Mouse (Mus musculus) heart, embryonic 11.5 days (tissue): ENCODE measurements around the gene Clpx. TPM values are rescaled to one million over a fixed set of nuclear protein-coding genes. Genes with fewer than 3 reads are reported as not detected.
A peak's percentile ranks its signal among the peaks of the same experiment; 100 is the strongest.

Experiments
- ATAC-seq: fragments of 200-750 bp; cut with Nextera tagmentation; replicated peaks from 2 replicates; pipeline ENCODE4 v1.8.0; 2017; ENCODE audit warnings: moderate library complexity; ENCODE audit not compliant: insufficient number of reproducible peaks, low FRiP score, low TSS enrichment
- H3K27ac ChIP-seq: fragments of 300-500 bp; sonication (generic); 2 replicates; pipeline ENCODE4 v1.5.1; 2014; ENCODE audit warnings: mild to moderate bottlenecking, low read depth, low read length
- H3K27me3 ChIP-seq: fragments of 300-500 bp; sonication (generic); 2 replicates; pipeline ENCODE4 v1.6.1; 2014; ENCODE audit warnings: mild to moderate bottlenecking, low read length, mixed read lengths; ENCODE audit not compliant: control insufficient read depth, insufficient read depth
- H3K36me3 ChIP-seq: fragments of 300-500 bp; sonication (generic); 2 replicates; pipeline ENCODE4 v1.6.1; 2014; ENCODE audit warnings: mild to moderate bottlenecking, low read length, moderate library complexity, mixed read lengths; ENCODE audit not compliant: control insufficient read depth, insufficient read depth
- H3K4me1 ChIP-seq: fragments of 300-500 bp; sonication (generic); 2 replicates; pipeline ENCODE4 v1.6.1; 2014; ENCODE audit warnings: low read length; ENCODE audit not compliant: control insufficient read depth, insufficient read depth
- H3K4me2 ChIP-seq: fragments of 300-500 bp; sonication (generic); 2 replicates; pipeline ENCODE4 v1.6.1; 2014; ENCODE audit warnings: mild to moderate bottlenecking, moderate library complexity
- H3K4me3 ChIP-seq: fragments of 300-500 bp; sonication (generic); 2 replicates; pipeline ENCODE4 v1.5.1; 2014; ENCODE audit warnings: low read depth, low read length
- H3K9ac ChIP-seq: fragments of 300-500 bp; sonication (generic); 2 replicates; pipeline ENCODE4 v1.6.1; 2014; ENCODE audit warnings: mild to moderate bottlenecking, low read depth, low read length, moderate library complexity
- H3K9me3 ChIP-seq: fragments of 300-500 bp; sonication (generic); replicated peaks from 2 replicates; pipeline ENCODE4 v1.6.1; 2016; ENCODE audit warnings: low read length; ENCODE audit not compliant: control insufficient read depth
- WGBS: fragments of 180-500 bp; shearing (Covaris S2); extraction: QIAGEN DNeasy Blood & Tissue Kit; methylation state at CpG from one replicate; pipeline ENCODE4 v1.1.7; 2014; ENCODE audit not compliant: insufficient replicate concordance; 5-methylcytosine and 5-hydroxymethylcytosine counted together
- polyA plus RNA-seq: library from polyadenylated mRNA; unstranded; fragments of >200 nt; fragmentation: Nextera tagmentation; extraction: Ambion mirVana; gene quantifications from 2 replicates; pipeline ENCODE4 v1.2.1, GENCODE M21; 2014

Clpx gene
- polyA plus RNA-seq, 1 experiment from 2014 or later = 42.9 TPM

DNA sequence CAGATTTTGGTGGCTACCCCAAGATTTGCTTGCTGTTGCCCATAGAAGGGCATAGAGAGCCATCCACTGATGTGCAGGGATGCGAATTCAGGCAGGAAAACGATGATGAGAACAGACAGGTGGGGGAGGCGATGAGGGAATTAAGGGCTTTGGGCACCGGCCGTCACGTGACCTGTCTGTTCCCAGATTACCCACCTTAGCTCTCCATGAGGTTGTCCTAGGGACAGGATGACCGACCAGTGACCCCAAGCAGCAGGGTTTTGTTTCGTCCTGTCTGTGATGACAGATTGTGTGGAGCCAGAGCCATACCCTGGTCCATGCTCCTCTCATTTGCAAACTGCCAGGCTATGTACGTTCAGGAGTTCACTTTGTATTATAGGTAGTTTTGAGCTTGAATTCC is 69.6 kb downstream of the Clpx start:
- ATAC-seq = no peak
- Histone ChIP-seq H3K4me1 (peaks cover 8% of the 10 kb centered on the region; the same call in 1 of the 2 replicates), H3K4me3 (no peak overlapping the region), H3K36me3 (peaks cover 9% of the 10 kb centered on the region), H3K9me3 (no peaks in the 10 kb centered on the region), H3K27me3 (no peaks in the 10 kb centered on the region), H3K27ac (no peak overlapping the region), H3K9ac (no peak overlapping the region), H3K4me2 (peak overlapping the region; percentile 16; the same call in 1 of the 2 replicates)
- 47% methylated on average over 9 of the region's 9 CpGs for WGBS

- no peak overlapping the region for H3K27ac ChIP-seq
- WGBS = 86% methylated on average over 7 of the region's 7 CpGs
Observed at GRCm38 (mm10) chr9:65365721-65366120, 71.7 kb downstream of the Clpx start.

GRCm38 (mm10) chr9:65371756-65372155 is 77.7 kb downstream of the Clpx start:
- ATAC-seq = no peak

More at GRCm38 (mm10) chr9:65365721-65366120, 71.7 kb downstream of the Clpx start:
- no peak overlapping the region for H3K4me3 ChIP-seq
- H3K27me3 ChIP-seq = no peaks in the 10 kb centered on the region
- H3K36me3 ChIP-seq = peaks cover 1% of the 10 kb centered on the region
- no peak overlapping the region for H3K4me2 ChIP-seq
- H3K4me1 ChIP-seq = peaks cover 8% of the 10 kb centered on the region; the same call in 1 of the 2 replicates
- no peaks in the 10 kb centered on the region for H3K9me3 ChIP-seq
- no peak overlapping the region for H3K9ac ChIP-seq
- no peak for ATAC-seq

DNA sequence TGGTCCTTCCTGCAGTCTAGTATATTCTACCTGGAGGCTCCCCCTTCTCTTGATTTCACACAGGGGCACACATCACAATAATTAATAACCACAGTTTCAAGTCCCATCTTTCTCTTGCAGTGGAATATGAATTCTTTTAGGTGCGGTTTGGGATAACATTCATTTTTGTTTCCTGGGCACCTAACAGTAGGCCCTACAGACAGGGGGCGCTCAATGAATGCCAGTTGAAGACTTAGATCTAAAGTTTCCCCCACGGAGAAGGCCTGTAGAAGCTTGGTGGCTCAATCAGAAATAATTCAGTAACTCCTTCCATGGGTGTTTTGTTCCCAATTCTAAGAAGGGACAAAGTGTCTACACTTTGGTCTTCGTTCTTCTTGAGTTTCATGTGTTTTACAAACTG is 78.4 kb downstream of the Clpx start:
- Histone ChIP-seq H3K4me3 (no peak overlapping the region), H3K4me2 (no peak overlapping the region)

More at GRCm38 (mm10) chr9:65371756-65372155, 77.7 kb downstream of the Clpx start:
- Histone ChIP-seq H3K9me3 (no peaks in the 10 kb centered on the region), H3K36me3 (no peaks in the 10 kb centered on the region; the same call in 1 of the 2 replicates), H3K4me3 (no peak overlapping the region), H3K4me1 (peaks cover 5% of the 10 kb centered on the region; the same call in 1 of the 2 replicates), H3K27ac (no peak overlapping the region), H3K9ac (no peak overlapping the region), H3K4me2 (no peak overlapping the region), H3K27me3 (no peaks in the 10 kb centered on the region)
- 69% methylated on average over 24 of the region's 24 CpGs for WGBS

GRCm38 (mm10) chr9:65374468-65375162 is 80.6 kb downstream of the Clpx start:
- Histone ChIP-seq H3K9me3 (no peaks in the 10 kb centered on the region), H3K4me1 (0 out of 2 replicates have a peak, but pooled peaks cover 3% of the 10 kb centered on the region), H3K27me3 (no peaks in the 10 kb centered on the region), H3K36me3 (no peaks in the 10 kb centered on the region), H3K4me3 (no peak overlapping the region), H3K9ac (no peak overlapping the region), H3K4me2 (no peak overlapping the region), H3K27ac (no peak overlapping the region)
- 71% methylated on average over 5 of the region's 5 CpGs for WGBS
- ATAC-seq = no peak

More for the DNA sequence above, 78.4 kb downstream of the Clpx start:
- Histone ChIP-seq H3K9me3 (no peaks in the 10 kb centered on the region), H3K9ac (no peak overlapping the region), H3K27ac (no peak overlapping the region), H3K27me3 (no peaks in the 10 kb centered on the region), H3K4me1 (peaks cover 5% of the 10 kb centered on the region; the same call in 1 of the 2 replicates), H3K36me3 (no peaks in the 10 kb centered on the region; the same call in 1 of the 2 replicates)
- ATAC-seq = no peak
- 70% methylated on average over 4 of the region's 4 CpGs for WGBS

DNA sequence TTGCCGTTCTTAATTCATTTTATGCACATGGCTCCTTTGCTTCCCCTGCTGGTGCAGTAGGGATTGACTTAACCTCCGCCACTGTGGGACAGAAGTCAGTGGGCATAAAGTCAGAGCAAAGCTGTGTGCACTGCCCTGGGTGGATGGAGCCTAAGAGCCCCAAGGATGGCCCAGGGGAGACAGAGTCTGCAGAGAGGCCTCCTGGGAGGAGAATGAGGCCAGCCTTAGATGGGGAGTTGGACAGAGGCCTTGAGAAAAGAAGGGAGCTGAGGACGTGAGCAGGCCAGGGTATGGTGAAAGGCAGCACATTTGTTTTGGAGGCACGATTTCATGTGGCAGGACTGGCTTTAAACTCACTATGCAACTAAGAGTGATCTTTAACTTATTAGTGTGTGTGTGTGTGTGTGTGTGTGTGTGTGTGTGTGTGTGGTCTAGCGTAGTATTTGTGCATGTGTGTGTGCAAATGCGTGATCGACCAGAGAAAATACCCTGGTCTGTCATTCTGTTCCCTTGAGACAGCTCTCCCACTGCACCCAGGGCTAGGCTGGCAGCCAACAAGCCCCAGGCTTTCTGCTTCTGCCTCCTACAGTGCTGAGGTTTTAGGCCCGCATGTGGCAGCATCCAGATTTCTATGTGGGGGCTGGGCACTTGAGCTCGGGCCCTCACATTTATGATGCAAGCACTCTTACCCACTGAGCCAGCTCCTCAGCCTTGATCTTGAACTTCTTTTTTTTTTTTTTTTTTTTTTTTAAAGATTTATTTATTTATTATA is 81.3 kb downstream of the Clpx start:
- Histone ChIP-seq H3K4me1 (0 out of 2 replicates have a peak, but pooled peaks cover 3% of the 10 kb centered on the region), H3K9me3 (no peaks in the 10 kb centered on the region), H3K4me2 (no peak overlapping the region), H3K4me3 (no peak overlapping the region), H3K27me3 (no peaks in the 10 kb centered on the region), H3K27ac (no peak overlapping the region), H3K9ac (no peak overlapping the region), H3K36me3 (no peaks in the 10 kb centered on the region)
- ATAC-seq = no peak
- 85% methylated on average over 9 of the region's 9 CpGs for WGBS

Other genes starting within 250 kb of the Clpx start
- 11.4 and 11.8 TPM in 2 replicates for gene Igdcc4, start 192.8 kb upstream of the Clpx start, polyA plus RNA-seq
- 6.3 and 6.8 TPM in 2 replicates for gene Igdcc3, start 153.1 kb upstream of the Clpx start, polyA plus RNA-seq
- 4.6 and 5.0 TPM in 2 replicates for gene Parp16, start 98.9 kb upstream of the Clpx start, polyA plus RNA-seq
- gene Cilp, start 29.1 kb upstream of the Clpx start, polyA plus RNA-seq = 0.14 TPM in 1 of 2 replicates, not detected in the other
- gene Pdcd7, start 51.8 kb downstream of the Clpx start, polyA plus RNA-seq = 6.3 and 6.9 TPM in 2 replicates
- gene Ubap1l, start 66.8 kb downstream of the Clpx start, polyA plus RNA-seq = 0.23 and 0.73 TPM in 2 replicates
- 0.94 and 2.1 TPM in 2 replicates for gene Kbtbd13, start 97.4 kb downstream of the Clpx start, polyA plus RNA-seq
- gene Rasl12, start 104.2 kb downstream of the Clpx start, polyA plus RNA-seq = 2.2 and 2.5 TPM in 2 replicates
- not detected in 2 replicates for gene Slc51b, start 128.7 kb downstream of the Clpx start, polyA plus RNA-seq
- gene Mtfmt, start 141.5 kb downstream of the Clpx start, polyA plus RNA-seq = 13.6 and 15.3 TPM in 2 replicates
- 62.6 and 68.8 TPM in 2 replicates for gene Spg21, start 166.7 kb downstream of the Clpx start, polyA plus RNA-seq
- gene Ankdd1a, start 225.9 kb downstream of the Clpx start, polyA plus RNA-seq = not detected in 2 replicates